Mouse (Mus musculus): Measurements from ENCODE around the gene Urgcp. TPM values are rescaled to one million over a fixed set of nuclear protein-coding genes. Genes with fewer than 3 reads are reported as not detected.

Urgcp gene
- polyA plus RNA-seq, 1 experiment from 2014 or later: 9.4 TPM

- no peak overlapping the region for H3K9ac ChIP-seq (ENCODE audit: low read depth, low read length)
- H3K4me1 ChIP-seq (ENCODE audit: control insufficient read depth, low read depth, low read length): peaks cover 3% of the 10 kb centered on the region
- no peaks in the 10 kb centered on the region for H3K9me3 ChIP-seq (replicated peaks; ENCODE audit: control insufficient read depth, low read length)
- no peak overlapping the region for H3K4me3 ChIP-seq (ENCODE audit: low read depth, low read length)
- H3K27ac ChIP-seq (ENCODE audit: low read length): no peak overlapping the region
- H3K27me3 ChIP-seq (ENCODE audit: control insufficient read depth, insufficient read depth, low read depth, low read length): no peaks in the 10 kb centered on the region
- no peak for ATAC-seq (ENCODE audit: low read depth)
- no peak overlapping the region for H3K4me2 ChIP-seq (ENCODE audit: low read depth, low read length)
- WGBS (ENCODE audit: insufficient replicate concordance): 80% methylated on average over 4 of the region's 4 CpGs
- H3K36me3 ChIP-seq (ENCODE audit: control insufficient read depth, insufficient read depth): no peaks in the 10 kb centered on the region
These were observed 27.9 kb downstream of the Urgcp start for GRCm38 (mm10) chr11:5734323-5734722.

- no peak overlapping the region for H3K4me3 ChIP-seq (ENCODE audit: low read depth, low read length)
- no peaks in the 10 kb centered on the region for H3K9me3 ChIP-seq (replicated peaks; ENCODE audit: control insufficient read depth, low read length)
- no peak overlapping the region for H3K9ac ChIP-seq (ENCODE audit: low read depth, low read length)
- peaks cover 2% of the 10 kb centered on the region for H3K4me1 ChIP-seq (ENCODE audit: control insufficient read depth, low read depth, low read length)
- H3K27me3 ChIP-seq (ENCODE audit: control insufficient read depth, insufficient read depth, low read depth, low read length): no peaks in the 10 kb centered on the region
- H3K27ac ChIP-seq (ENCODE audit: low read length): no peak overlapping the region
- ATAC-seq (ENCODE audit: low read depth): no peak
- no peaks in the 10 kb centered on the region for H3K36me3 ChIP-seq (ENCODE audit: control insufficient read depth, insufficient read depth)
- no peak overlapping the region for H3K4me2 ChIP-seq (ENCODE audit: low read depth, low read length)
- WGBS (ENCODE audit: insufficient replicate concordance): 77% methylated on average over 5 of the region's 5 CpGs
These were observed 29.8 kb downstream of the Urgcp start for GRCm38 (mm10) chr11:5732401-5732800.

- Histone ChIP-seq H3K4me1 (ENCODE audit: control insufficient read depth, low read depth, low read length) (peaks cover 2% of the 10 kb centered on the region), H3K4me3 (ENCODE audit: low read depth, low read length) (no peak overlapping the region), H3K36me3 (ENCODE audit: control insufficient read depth, insufficient read depth) (no peaks in the 10 kb centered on the region; the same call in 1 of the 2 replicates), H3K27me3 (ENCODE audit: control insufficient read depth, insufficient read depth, low read depth, low read length) (no peaks in the 10 kb centered on the region), H3K9me3 (replicated peaks; ENCODE audit: control insufficient read depth, low read length) (no peaks in the 10 kb centered on the region), H3K9ac (ENCODE audit: low read depth, low read length) (no peak overlapping the region), H3K4me2 (ENCODE audit: low read depth, low read length) (no peak overlapping the region), H3K27ac (ENCODE audit: low read length) (no peak overlapping the region)
- 71% methylated on average over 9 of the region's 9 CpGs for WGBS (ENCODE audit: insufficient replicate concordance)
- no peak for ATAC-seq (ENCODE audit: low read depth)
These were observed 32.6 kb downstream of the Urgcp start for GRCm38 (mm10) chr11:5729582-5729981.

GRCm38 (mm10) chr11:5718611-5719354 lies 43.4 kb downstream of the Urgcp start:
- Histone ChIP-seq H3K9ac (ENCODE audit: low read depth, low read length) (no peak overlapping the region), H3K4me3 (ENCODE audit: low read depth, low read length) (no peak overlapping the region), H3K36me3 (ENCODE audit: control insufficient read depth, insufficient read depth) (peaks cover 30% of the 10 kb centered on the region), H3K4me1 (ENCODE audit: control insufficient read depth, low read depth, low read length) (no peaks in the 10 kb centered on the region), H3K4me2 (ENCODE audit: low read depth, low read length) (no peak overlapping the region), H3K27ac (ENCODE audit: low read length) (no peak overlapping the region), H3K27me3 (ENCODE audit: control insufficient read depth, insufficient read depth, low read depth, low read length) (no peaks in the 10 kb centered on the region), H3K9me3 (replicated peaks; ENCODE audit: control insufficient read depth, low read length) (peaks cover 2% of the 10 kb centered on the region; the same call in 1 of the 2 replicates)
- 80% methylated on average over 12 of the region's 12 CpGs for WGBS (ENCODE audit: insufficient replicate concordance)
- ATAC-seq (ENCODE audit: low read depth): no peak

- Histone ChIP-seq H3K4me1 (ENCODE audit: control insufficient read depth, low read depth, low read length) (no peaks in the 10 kb centered on the region), H3K36me3 (ENCODE audit: control insufficient read depth, insufficient read depth) (peaks cover 22% of the 10 kb centered on the region), H3K4me2 (ENCODE audit: low read depth, low read length) (no peak overlapping the region), H3K27me3 (ENCODE audit: control insufficient read depth, insufficient read depth, low read depth, low read length) (no peaks in the 10 kb centered on the region), H3K27ac (ENCODE audit: low read length) (no peak overlapping the region), H3K9me3 (replicated peaks; ENCODE audit: control insufficient read depth, low read length) (no peaks in the 10 kb centered on the region), H3K4me3 (ENCODE audit: low read depth, low read length) (no peak overlapping the region), H3K9ac (ENCODE audit: low read depth, low read length) (no peak overlapping the region)
- WGBS (ENCODE audit: insufficient replicate concordance): 85% methylated on average over 34 of the region's 34 CpGs
- ATAC-seq (ENCODE audit: low read depth): no peak
These were observed 45.1 kb downstream of the Urgcp start for GRCm38 (mm10) chr11:5716938-5717705.

- H3K27ac ChIP-seq (ENCODE audit: low read length): no peak overlapping the region
- H3K9me3 ChIP-seq (replicated peaks; ENCODE audit: control insufficient read depth, low read length): no peaks in the 10 kb centered on the region
- H3K4me1 ChIP-seq (ENCODE audit: control insufficient read depth, low read depth, low read length): no peaks in the 10 kb centered on the region
- no peak for ATAC-seq (ENCODE audit: low read depth)
- H3K27me3 ChIP-seq (ENCODE audit: control insufficient read depth, insufficient read depth, low read depth, low read length): no peaks in the 10 kb centered on the region
- no peak overlapping the region for H3K4me3 ChIP-seq (ENCODE audit: low read depth, low read length)
- no peak overlapping the region for H3K4me2 ChIP-seq (ENCODE audit: low read depth, low read length)
- WGBS (ENCODE audit: insufficient replicate concordance): 86% methylated on average over 11 of the region's 11 CpGs
- no peak overlapping the region for H3K9ac ChIP-seq (ENCODE audit: low read depth, low read length)
- peaks cover 20% of the 10 kb centered on the region for H3K36me3 ChIP-seq (ENCODE audit: control insufficient read depth, insufficient read depth)
These were observed 45.9 kb downstream of the Urgcp start for GRCm38 (mm10) chr11:5716246-5716645.

GRCm38 (mm10) chr11:5715630-5716105 lies 46.5 kb downstream of the Urgcp start, which contains the start of gene Mrps24:
Gene Mrps24 (minus strand): TSS chr11:5715680.
- Histone ChIP-seq H3K9me3 (replicated peaks; ENCODE audit: control insufficient read depth, low read length) (no peaks in the 10 kb centered on the region), H3K4me2 (ENCODE audit: low read depth, low read length) (no peak within 1 kb of the TSS), H3K36me3 (ENCODE audit: control insufficient read depth, insufficient read depth) (peaks cover 20% of the 10 kb centered on the region), H3K9ac (ENCODE audit: low read depth, low read length) (no peak within 1 kb of the TSS), H3K4me3 (ENCODE audit: low read depth, low read length) (no peak within 1 kb of the TSS), H3K27ac (ENCODE audit: low read length) (no peak within 1 kb of the TSS), H3K4me1 (ENCODE audit: control insufficient read depth, low read depth, low read length) (no peaks in the 10 kb centered on the region), H3K27me3 (ENCODE audit: control insufficient read depth, insufficient read depth, low read depth, low read length) (no peaks in the 10 kb centered on the region)
- WGBS (ENCODE audit: insufficient replicate concordance): 82% methylated on average over 14 of the region's 14 CpGs
- ATAC-seq (ENCODE audit: low read depth): no peak

GRCm38 (mm10) chr11:5715179-5715578 lies 47.0 kb downstream of the Urgcp start:
- no peak overlapping the region for H3K9ac ChIP-seq (ENCODE audit: low read depth, low read length)
- WGBS (ENCODE audit: insufficient replicate concordance): 84% methylated on average over 9 of the region's 9 CpGs
- no peak overlapping the region for H3K4me2 ChIP-seq (ENCODE audit: low read depth, low read length)
- no peak overlapping the region for H3K4me3 ChIP-seq (ENCODE audit: low read depth, low read length)
- H3K27me3 ChIP-seq (ENCODE audit: control insufficient read depth, insufficient read depth, low read depth, low read length): no peaks in the 10 kb centered on the region
- ATAC-seq (ENCODE audit: low read depth): no peak
- H3K9me3 ChIP-seq (replicated peaks; ENCODE audit: control insufficient read depth, low read length): no peaks in the 10 kb centered on the region
- H3K36me3 ChIP-seq (ENCODE audit: control insufficient read depth, insufficient read depth): peaks cover 20% of the 10 kb centered on the region
- no peaks in the 10 kb centered on the region for H3K4me1 ChIP-seq (ENCODE audit: control insufficient read depth, low read depth, low read length)
- no peak overlapping the region for H3K27ac ChIP-seq (ENCODE audit: low read length)

All from liver, embryonic 16.5 days (tissue).